Mouse (Mus musculus): ENCODE data around the gene Olfr1049.
"Not testable (repeated sequence)": the region's sequence is repeated elsewhere in the genome, so short reads cannot be mapped to it uniquely, and the experiment has no call there.

Gene Olfr1049

GRCm38 (mm10) chr2:86258228-86258627, at the start of gene Olfr1049:
Olfr1049 (minus strand) TSS chr2:86258328.
- in situ Hi-C loops (cut with MboI), result not testable (repeated sequence)

- in situ Hi-C loops (cut with MboI), result no loop called here
Observed at GRCm38 (mm10) chr2:86292155-86292554, 34.0 kb upstream of the Olfr1049 start, which contains the start of gene Olfr1052. Olfr1052 (plus strand) TSS chr2:86292455.

GRCm38 (mm10) chr2:86278988-86279387, 20.9 kb upstream of the Olfr1049 start, which contains the start of gene Olfr1051:
Olfr1051 (minus strand) TSS chr2:86279088.
- in situ Hi-C loops (cut with MboI), result not testable (repeated sequence)

- in situ Hi-C loops (cut with MboI), result no loop called here
Observed at GRCm38 (mm10) chr2:86240189-86240588, 17.9 kb downstream of the Olfr1049 start, which contains the start of gene Olfr1048. Olfr1048 (minus strand) TSS chr2:86240289.

- in situ Hi-C loops (cut with MboI), result no loop called here
Observed at GRCm38 (mm10) chr2:86231301-86231700, 26.8 kb downstream of the Olfr1049 start, which contains the start of gene Olfr1047. Olfr1047 (minus strand) TSS chr2:86231401.

GRCm38 (mm10) chr2:86219214-86219613, 38.9 kb downstream of the Olfr1049 start, which contains the start of gene Olfr1046:
Olfr1046 (minus strand) TSS chr2:86219314.
- in situ Hi-C loops (cut with MboI), result no loop called here

Measured in mature B cell (primary cell).